Mouse (Mus musculus) left cerebral cortex, postnatal 36 days (tissue): ENCODE results near the gene Neu4. TPM values are rescaled to one million over a fixed set of nuclear protein-coding genes. Genes with fewer than 3 reads are reported as not detected.
"Not testable (repeated sequence)": the region's sequence is repeated elsewhere in the genome, so short reads cannot be mapped to it uniquely, and the experiment has no call there.

Experiments
- DNase-seq, 2 experiments: peaks; one replicate each; pipeline ENCODE4 v3.0.0; 2021 to 2022; ENCODE audit warnings: low spot score in 2 of 2, mixed read lengths in 1 of 2
- intact Hi-C: fragments of 180-260 bp; cut with DNase I; formaldehyde crosslinking; loops from one replicate; pipeline ENCODE4 v1.15.1; 2025
- total RNA-seq, 2 experiments: library from RNA; stranded (reverse); gene quantifications; 2 replicates each; pipeline ENCODE4 v1.2.3; 2021

The Neu4 gene
- total RNA-seq: 1 to 10 TPM; 8.8 to 9.6 TPM

DNA sequence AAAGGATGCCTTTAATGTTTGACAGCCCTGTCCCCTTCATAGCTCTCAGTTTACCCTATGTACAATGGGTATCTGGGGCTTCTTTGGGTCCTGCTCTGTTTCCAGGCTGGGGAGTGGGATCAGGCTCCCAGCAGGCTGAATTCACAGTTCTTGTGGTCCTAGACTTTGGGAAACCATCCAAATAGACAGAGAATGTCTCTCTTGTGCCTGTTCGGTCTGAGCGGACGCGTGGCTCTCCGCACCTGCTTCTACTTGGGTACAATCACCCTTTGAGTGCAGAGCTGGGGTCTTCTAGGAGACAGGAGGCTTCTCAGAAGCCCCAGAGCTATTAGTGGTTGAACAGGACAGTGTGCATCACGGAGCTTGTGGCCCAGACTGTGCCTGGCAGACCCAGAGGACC, at the start of gene Neu4:
Gene Neu4, plus strand, starts transcription at position 301 of the 400 bp plus-strand sequence.
- DNase-seq: no peak
- intact Hi-C loops: no loop called here

DNA sequence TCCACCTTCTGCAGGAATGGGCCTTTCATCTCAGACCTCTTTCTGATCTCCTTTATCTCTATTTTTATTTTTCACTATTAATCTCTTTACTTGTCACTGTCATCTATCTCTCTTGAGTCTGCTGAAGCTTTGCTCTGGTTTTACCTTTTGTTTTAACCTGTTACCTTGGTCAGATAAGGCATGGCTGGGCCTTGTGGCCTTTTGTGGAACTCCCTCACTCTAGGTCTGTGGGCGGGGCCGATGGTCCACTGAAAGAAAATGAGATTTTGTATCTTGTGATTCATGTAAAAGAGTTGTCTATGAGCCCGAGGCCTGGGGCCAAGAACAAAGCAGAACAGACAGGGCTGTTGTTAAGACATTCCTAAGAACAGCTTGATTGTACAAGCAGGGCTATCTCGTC, 49.5 kb upstream of the Neu4 start:
- DNase-seq, intact Hi-C loops: not testable (repeated sequence)

- intact Hi-C loops: not testable (repeated sequence)
These were observed 44.5 kb upstream of the Neu4 start for GRCm38 (mm10) chr1:93975764-93976163.

GRCm38 (mm10) chr1:93978287-93978686, 42.0 kb upstream of the Neu4 start:
- intact Hi-C loops, DNase-seq: not testable (repeated sequence)

More at GRCm38 (mm10) chr1:93975764-93976163, 44.5 kb upstream of the Neu4 start:
- not testable (repeated sequence) for DNase-seq

- DNase-seq, intact Hi-C loops: not testable (repeated sequence)
These were observed 39.3 kb upstream of the Neu4 start for GRCm38 (mm10) chr1:93980932-93981331.

DNA sequence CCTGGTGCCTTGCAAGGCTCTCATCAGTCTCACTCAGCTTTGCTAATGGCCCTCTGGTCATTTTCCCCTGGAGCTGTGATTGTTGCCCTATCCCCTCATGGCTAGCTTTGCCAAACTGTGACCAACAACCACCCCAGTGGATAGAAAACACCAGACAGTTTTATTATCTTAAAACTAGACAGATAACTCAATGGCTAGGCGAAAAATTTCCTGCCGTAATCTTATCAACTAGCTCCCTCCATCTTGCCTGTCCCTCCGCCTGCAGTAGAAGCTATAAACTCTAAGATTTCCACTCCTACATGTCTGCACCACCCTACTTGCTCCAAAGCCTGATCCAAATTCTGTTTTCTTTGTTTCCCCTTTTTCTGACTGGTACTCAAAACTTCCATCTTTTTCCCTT, 34.1 kb upstream of the Neu4 start:
- intact Hi-C loops: loop anchor here (5.0 kb wide), 1 partner anchor 91 kb away; no protein-coding TSS in a partner anchor
- DNase-seq: no peak

DNA sequence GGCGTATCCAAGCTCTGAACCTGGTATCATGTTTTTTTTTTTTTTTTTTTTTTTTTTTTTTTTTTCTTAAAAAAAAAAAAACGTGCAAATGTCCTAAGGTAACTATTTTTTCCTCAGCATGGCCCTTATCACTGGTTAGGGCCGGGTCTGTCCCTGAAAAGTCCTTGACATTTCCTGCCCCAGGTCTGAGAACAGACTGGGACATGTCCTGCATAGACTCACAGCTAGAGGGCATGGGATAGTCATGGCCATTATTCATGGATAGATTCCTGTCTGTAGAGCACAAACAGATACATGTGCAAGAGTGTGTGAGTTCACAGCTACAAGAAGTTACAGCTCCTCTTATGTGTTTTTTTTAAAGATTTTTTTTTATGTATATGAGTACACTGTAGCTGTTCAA, 31.5 kb upstream of the Neu4 start:
- DNase-seq: no peak
- intact Hi-C loops: loop anchor here (5.0 kb wide), 1 partner anchor 89 kb away; no protein-coding TSS in a partner anchor

GRCm38 (mm10) chr1:93990209-93990608, 30.0 kb upstream of the Neu4 start, which contains the start of gene Gal3st2c:
TSS of gene Gal3st2c (plus strand) at chr1:93990509.
- intact Hi-C loops: loop anchor here (5.0 kb wide), 1 partner anchor 68 kb away; no protein-coding TSS in a partner anchor
- DNase-seq: not testable (repeated sequence)

DNA sequence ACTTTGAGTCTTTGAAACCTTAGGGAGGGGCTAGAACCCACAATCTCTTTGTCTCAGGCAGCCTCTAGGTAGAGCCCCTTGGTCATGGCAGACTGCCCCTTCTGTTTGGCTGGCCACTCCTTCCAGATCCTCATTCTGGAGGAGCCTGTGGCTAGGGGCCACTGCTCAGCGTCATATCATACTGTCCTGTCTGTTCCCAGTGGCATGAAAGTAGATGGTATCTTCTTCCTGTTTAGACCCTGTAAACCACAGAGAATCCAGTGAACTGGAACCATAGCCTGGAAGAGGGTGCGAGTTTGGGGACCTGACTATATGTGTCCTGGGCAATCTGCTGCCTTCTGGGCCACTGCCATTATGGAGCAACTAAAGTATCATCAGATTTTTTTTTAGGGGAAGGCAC, 29.2 kb upstream of the Neu4 start:
- intact Hi-C loops: loop anchor here (5.0 kb wide), 1 partner anchor 69 kb away; no protein-coding TSS in a partner anchor
- DNase-seq: not testable (repeated sequence)

- intact Hi-C loops: loop anchor here (5.0 kb wide), 1 partner anchor 69 kb away; no protein-coding TSS in a partner anchor
- not testable (repeated sequence) for DNase-seq
These were observed 28.8 kb upstream of the Neu4 start for GRCm38 (mm10) chr1:93991491-93991890.

DNA sequence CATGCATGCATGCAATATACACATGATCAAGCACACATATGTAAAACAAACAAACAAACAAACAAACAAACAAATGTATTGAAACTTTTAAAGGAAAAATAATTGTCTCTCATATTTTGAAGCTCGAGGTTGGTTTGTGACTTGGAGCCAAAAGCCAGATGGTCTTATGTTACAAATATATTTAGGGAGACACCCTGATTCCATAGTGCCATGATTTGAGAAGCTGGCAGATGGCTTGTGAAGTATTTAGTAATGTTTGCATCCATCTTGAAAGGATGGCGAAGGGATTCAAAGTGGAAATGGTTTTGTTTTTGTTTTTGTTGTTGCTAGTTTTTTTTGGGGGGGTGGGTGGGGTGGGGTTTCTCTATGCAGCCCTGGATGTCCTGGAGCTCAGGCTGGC, 19.2 kb upstream of the Neu4 start:
- intact Hi-C loops: no loop called here

GRCm38 (mm10) chr1:94005954-94006506, 14.2 kb upstream of the Neu4 start:
- intact Hi-C loops: not testable (repeated sequence)
- DNase-seq: peak; percentile 32 to 39

More for the DNA sequence above, 19.2 kb upstream of the Neu4 start:
- DNase-seq: no peak

GRCm38 (mm10) chr1:94008826-94009225, 11.4 kb upstream of the Neu4 start:
- intact Hi-C loops: not testable (repeated sequence)
- peak; percentile 78 to 81 for DNase-seq

- DNase-seq: no peak
- intact Hi-C loops: loop anchor here (10.0 kb wide), 1 partner anchor 63 kb away; no protein-coding TSS in a partner anchor
These were observed 8.6 kb upstream of the Neu4 start for GRCm38 (mm10) chr1:94011643-94012042.

DNA sequence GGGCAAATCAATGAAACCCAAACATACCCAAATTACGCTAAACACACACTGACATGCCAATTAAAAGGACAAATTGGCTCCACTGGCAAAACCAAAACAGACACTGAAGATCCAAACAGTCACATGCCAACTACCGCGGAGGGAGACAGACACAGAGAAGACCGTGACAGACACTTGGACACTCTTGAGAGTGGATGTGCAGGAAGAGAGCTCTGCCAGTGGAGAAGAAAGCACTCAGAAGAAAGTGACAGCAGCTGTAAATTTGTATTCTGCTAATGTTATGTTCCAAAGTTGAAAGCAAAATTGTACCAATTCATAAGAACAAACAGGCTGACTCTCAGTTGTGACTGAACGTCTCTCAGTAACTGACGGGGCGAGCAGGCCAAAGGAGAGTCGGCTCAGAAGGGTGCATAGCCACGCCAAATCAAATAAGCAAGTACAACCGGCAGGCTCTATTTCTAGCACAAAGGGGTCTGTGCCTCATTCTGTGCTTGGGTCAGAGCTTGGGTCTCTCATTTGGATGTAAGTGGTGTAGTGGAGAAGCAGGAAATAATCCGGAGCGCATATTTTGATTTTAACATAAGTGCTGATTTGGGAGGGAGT, 7.4 kb downstream of the Neu4 start:
- intact Hi-C loops: no loop called here
- no peak for DNase-seq

GRCm38 (mm10) chr1:94028741-94029140, 8.5 kb downstream of the Neu4 start:
- no peak for DNase-seq
- intact Hi-C loops: no loop called here

GRCm38 (mm10) chr1:94033075-94033602, 12.9 kb downstream of the Neu4 start:
- DNase-seq: no peak
- intact Hi-C loops: no loop called here

GRCm38 (mm10) chr1:94034984-94035743, 14.9 kb downstream of the Neu4 start:
- peak; percentile 81 to 86 for DNase-seq
- intact Hi-C loops: loop anchor here (2.0 kb wide), 1 partner anchor 44 kb away; no protein-coding TSS in a partner anchor

GRCm38 (mm10) chr1:94040391-94040790, 20.1 kb downstream of the Neu4 start:
- DNase-seq: no peak
- intact Hi-C loops: no loop called here

DNA sequence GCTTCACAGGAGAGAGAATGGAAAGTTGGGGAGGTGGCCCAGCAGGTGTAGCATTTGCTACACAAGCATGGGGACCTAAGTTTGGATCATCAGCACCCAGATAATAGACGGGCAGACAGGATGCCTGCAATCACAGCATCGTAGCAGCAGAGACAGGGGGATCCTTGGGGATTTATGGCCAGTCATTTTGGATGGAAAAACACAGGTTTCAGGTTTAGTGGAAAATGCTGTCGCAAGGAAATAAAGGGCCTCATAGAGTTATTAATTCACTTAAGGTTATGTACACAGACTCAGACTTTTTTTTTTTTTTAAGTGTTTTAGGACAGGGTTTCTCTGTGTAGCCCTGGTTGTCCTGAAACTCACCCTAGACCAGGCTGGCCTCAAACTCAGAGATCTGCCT, 25.3 kb downstream of the Neu4 start:
- no peak for DNase-seq
- intact Hi-C loops: no loop called here
